Mouse (Mus musculus) limb, embryonic 14.5 days (tissue): ENCODE measurements around the gene Mef2d. TPM values are rescaled to one million over a fixed set of nuclear protein-coding genes. Genes with fewer than 3 reads are reported as not detected.

Experiments used
- ATAC-seq: fragments of 200-750 bp; cut with Nextera tagmentation; 2 replicates; pipeline ENCODE4 v1.8.0; 2017; ENCODE audit warnings: low read depth, moderate number of reproducible peaks, moderate TSS enrichment; ENCODE audit not compliant: low FRiP score
- DNase-seq: peaks from one replicate; pipeline ENCODE4 v3.0.0-alpha.2; 2015; ENCODE audit warnings: low spot score
- H3K27ac ChIP-seq: fragments of 300-500 bp; sonication (generic); replicated peaks from 2 replicates; pipeline ENCODE4 v1.5.1; 2014; ENCODE audit warnings: low read depth, mild to moderate bottlenecking, low read length, moderate library complexity, mixed read lengths
- H3K27me3 ChIP-seq: fragments of 300-500 bp; sonication (generic); 2 replicates; pipeline ENCODE4 v1.6.1; 2014; ENCODE audit warnings: low read length, mixed read lengths; ENCODE audit not compliant: control insufficient read depth, insufficient read depth
- H3K36me3 ChIP-seq: fragments of 300-500 bp; sonication (generic); 2 replicates; pipeline ENCODE4 v1.6.1; 2014; ENCODE audit warnings: mild to moderate bottlenecking, low read length, moderate library complexity, mixed read lengths; ENCODE audit not compliant: control insufficient read depth, insufficient read depth
- H3K4me1 ChIP-seq: fragments of 300-500 bp; sonication (generic); 2 replicates; pipeline ENCODE4 v1.6.1; 2014; ENCODE audit warnings: antibody characterized with exemption, low read length, mixed read lengths; ENCODE audit not compliant: control insufficient read depth, insufficient read depth
- H3K4me2 ChIP-seq: fragments of 300-500 bp; sonication (generic); replicated peaks from 2 replicates; pipeline ENCODE4 v1.6.1; 2014; ENCODE audit warnings: low read depth, mild to moderate bottlenecking, low read length, moderate library complexity; ENCODE audit not compliant: severe bottlenecking
- H3K4me3 ChIP-seq: fragments of 300-500 bp; sonication (generic); replicated peaks from 2 replicates; pipeline ENCODE4 v1.5.1; 2014; ENCODE audit warnings: low read length
- H3K9ac ChIP-seq: fragments of 300-500 bp; sonication (generic); 2 replicates; pipeline ENCODE4 v1.6.1; 2014; ENCODE audit warnings: mild to moderate bottlenecking, low read depth, low read length, moderate library complexity; ENCODE audit not compliant: severe bottlenecking
- H3K9me3 ChIP-seq: fragments of 300-500 bp; sonication (generic); 2 replicates; pipeline ENCODE4 v1.6.1; 2016; ENCODE audit warnings: low read length; ENCODE audit not compliant: control insufficient read depth
- POLR2A ChIP-seq: fragments of 200-500 bp; IDR thresholded peaks from 2 replicates; pipeline ENCODE4 v1.8.0; 2012; ENCODE audit warnings: inconsistent platforms, mild to moderate bottlenecking, moderate library complexity, borderline replicate concordance; ENCODE audit not compliant: insufficient read depth, insufficient read length; ENCODE audit errors: extremely low read depth
- WGBS: fragments of 180-500 bp; shearing (Covaris S2); extraction: QIAGEN DNeasy Blood & Tissue Kit; methylation state at CpG from one replicate; pipeline ENCODE4 v1.1.7; 2014; 5-methylcytosine and 5-hydroxymethylcytosine counted together
- microRNA-seq: library from miRNA; unstranded; fragments of <30 nt; microRNA quantifications from one replicate; pipeline ENCODE4, GENCODE M21; 2016
- polyA plus RNA-seq, 2 experiments: library from polyadenylated mRNA; depleted of rRNA in 1 of 2; stranded (reverse) in 1 of 2; unstranded in 1 of 2; fragments of >200 nt; fragmentation: Nextera tagmentation in 1 of 2; extraction: Ambion mirVana in 1 of 2; gene quantifications; 2 replicates each; pipeline versions ENCODE4 v1.2.1 to v1.2.3; 2012 to 2014

Gene Mef2d
- polyA plus RNA-seq, 2 experiments = 29.6 to 58.7 TPM

DNA sequence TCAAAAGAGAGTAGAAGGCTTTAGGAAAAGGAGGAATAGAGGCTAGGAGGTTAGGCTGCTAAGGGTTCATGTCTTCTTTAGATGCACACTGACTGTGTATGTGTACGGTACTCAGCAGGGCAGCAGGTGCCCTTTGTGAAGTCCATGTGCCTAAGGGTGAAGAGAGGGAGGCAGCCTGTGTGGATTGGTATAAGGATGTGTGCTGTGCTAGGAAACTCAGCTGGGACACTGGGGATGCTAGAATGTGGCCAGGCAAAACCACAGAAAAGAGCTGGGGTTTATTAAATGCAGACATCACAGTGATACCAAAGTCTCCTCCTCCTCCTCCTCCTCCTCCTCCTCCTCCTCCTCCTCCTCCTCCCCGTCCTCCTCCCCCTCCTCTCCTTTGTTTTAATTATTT is 75.5 kb downstream of the Mef2d start:
- Histone ChIP-seq H3K4me1 (peaks cover 2% of the 10 kb centered on the region; the same call in 1 of the 2 replicates), H3K4me2 (no peak overlapping the region), H3K4me3 (no peak overlapping the region), H3K36me3 (no peaks in the 10 kb centered on the region), H3K9ac (no peak overlapping the region), H3K27me3 (peaks cover 80% of the 10 kb centered on the region), H3K9me3 (no peaks in the 10 kb centered on the region), H3K27ac (no peak overlapping the region)
- ATAC-seq = no peak
- DNase-seq = no peak
- WGBS = 57% methylated on average over 1 of the region's 2 CpGs
- TF ChIP-seq POLR2A = no peak

DNA sequence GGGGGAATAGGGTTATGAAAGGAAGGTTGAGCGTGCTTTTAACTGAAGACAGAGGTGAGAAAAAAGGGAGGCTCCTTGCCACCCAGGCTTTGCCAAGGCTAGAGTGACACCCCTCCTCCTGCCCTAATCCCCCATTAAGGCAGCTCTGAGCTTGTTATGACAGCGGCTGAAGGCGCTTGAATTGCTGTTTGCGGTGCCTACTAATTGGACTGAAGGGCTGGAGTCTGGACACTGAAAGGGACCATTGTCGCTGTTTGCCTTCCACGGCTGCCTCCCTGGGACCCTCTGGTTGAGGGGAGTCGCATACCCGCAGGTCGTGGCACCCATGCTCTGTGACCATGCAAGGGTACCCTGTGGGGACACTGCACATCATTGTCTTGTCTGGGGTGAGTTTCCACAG is 77.8 kb downstream of the Mef2d start:
- DNase-seq = no peak
- 8% methylated on average over 8 of the region's 9 CpGs for WGBS
- Histone ChIP-seq H3K27me3 (peaks cover 60% of the 10 kb centered on the region), H3K9ac (no peak overlapping the region), H3K9me3 (no peaks in the 10 kb centered on the region), H3K4me1 (no peaks in the 10 kb centered on the region), H3K4me3 (no peak overlapping the region), H3K36me3 (no peaks in the 10 kb centered on the region), H3K27ac (no peak overlapping the region), H3K4me2 (no peak overlapping the region)
- no peak for ATAC-seq
- TF ChIP-seq POLR2A = no peak

DNA sequence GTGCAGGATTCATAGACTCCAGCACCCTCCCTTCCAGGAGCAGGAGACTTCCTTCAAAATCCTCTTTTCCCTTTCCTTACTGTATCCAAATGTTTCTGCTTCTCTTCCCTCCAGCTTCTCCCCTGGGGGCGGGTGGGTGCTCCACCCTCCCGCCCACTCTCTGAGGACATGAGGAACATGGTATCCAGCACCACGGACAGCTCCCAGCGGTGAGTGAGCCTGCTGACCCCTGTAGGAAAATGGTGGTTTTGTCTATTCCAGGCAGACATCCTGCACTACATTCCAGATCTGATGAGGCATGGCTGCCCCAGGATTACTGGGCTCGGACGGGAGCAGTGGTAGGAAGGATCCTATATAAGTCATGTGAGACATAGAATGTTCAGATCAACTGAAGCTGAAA is 78.7 kb downstream of the Mef2d start:
- H3K27ac ChIP-seq = no peak overlapping the region
- no peaks in the 10 kb centered on the region for H3K9me3 ChIP-seq
- no peaks in the 10 kb centered on the region for H3K4me1 ChIP-seq
- H3K9ac ChIP-seq = no peak overlapping the region
- no peak for TF ChIP-seq POLR2A
- DNase-seq (peak; percentile 78), ATAC-seq (peak; percentile 34; the same call in 1 of the 2 replicates)
- no peak overlapping the region for H3K4me3 ChIP-seq
- no peak overlapping the region for H3K4me2 ChIP-seq
- WGBS = 0% methylated on average over 6 of the region's 6 CpGs
- peaks cover 51% of the 10 kb centered on the region for H3K27me3 ChIP-seq
- H3K36me3 ChIP-seq = no peaks in the 10 kb centered on the region

Small RNA genes lying within 50 kb of the gene (microRNA-seq; reads per million reads assigned to microRNA genes)
- gene Gm25641 = not detected
- not detected for gene Mir3093
- gene Mir9-1 = not detected

Other genes with a start within 250 kb of the Mef2d start
- gene Hdgf, start 236.1 kb upstream of the Mef2d start, polyA plus RNA-seq (2012; rRNA removed) = 160 and 203 TPM in 2 replicates
- gene Hdgf, start 236.1 kb upstream of the Mef2d start, polyA plus RNA-seq (2014; fragmentation: Nextera tagmentation; extraction: Ambion mirVana) = 260 and 268 TPM in 2 replicates
- gene Mrpl24, start 222.9 kb upstream of the Mef2d start, polyA plus RNA-seq (2012; rRNA removed) = 88.6 and 124 TPM in 2 replicates
- 66.2 and 75.7 TPM in 2 replicates for gene Mrpl24, start 222.9 kb upstream of the Mef2d start, polyA plus RNA-seq (2014; fragmentation: Nextera tagmentation; extraction: Ambion mirVana)
- gene Isg20l2, start 212.1 kb upstream of the Mef2d start, polyA plus RNA-seq (2012; rRNA removed) = 35.7 and 39.7 TPM in 2 replicates
- 26.7 and 27.0 TPM in 2 replicates for gene Isg20l2, start 212.1 kb upstream of the Mef2d start, polyA plus RNA-seq (2014; fragmentation: Nextera tagmentation; extraction: Ambion mirVana)
- gene Rrnad1, start 211.7 kb upstream of the Mef2d start, polyA plus RNA-seq (2012; rRNA removed) = 53.6 and 61.8 TPM in 2 replicates
- 15.6 and 18.7 TPM in 2 replicates for gene Rrnad1, start 211.7 kb upstream of the Mef2d start, polyA plus RNA-seq (2014; fragmentation: Nextera tagmentation; extraction: Ambion mirVana)
- gene Crabp2, start 193.7 kb upstream of the Mef2d start, polyA plus RNA-seq (2012; rRNA removed) = 176 and 192 TPM in 2 replicates
- 267 and 331 TPM in 2 replicates for gene Crabp2, start 193.7 kb upstream of the Mef2d start, polyA plus RNA-seq (2014; fragmentation: Nextera tagmentation; extraction: Ambion mirVana)
- 28.4 and 36.0 TPM in 2 replicates for gene Nes, start 171.3 kb upstream of the Mef2d start, polyA plus RNA-seq (2012; rRNA removed)
- 24.5 and 28.7 TPM in 2 replicates for gene Nes, start 171.3 kb upstream of the Mef2d start, polyA plus RNA-seq (2014; fragmentation: Nextera tagmentation; extraction: Ambion mirVana)
- gene Bcan, start 142.1 kb upstream of the Mef2d start, polyA plus RNA-seq (2012; rRNA removed) = 1.6 and 1.8 TPM in 2 replicates
- gene Bcan, start 142.1 kb upstream of the Mef2d start, polyA plus RNA-seq (2014; fragmentation: Nextera tagmentation; extraction: Ambion mirVana) = 0.39 and 0.41 TPM in 2 replicates
- 0.29 and 0.63 TPM in 2 replicates for gene Hapln2, start 114.8 kb upstream of the Mef2d start, polyA plus RNA-seq (2012; rRNA removed)
- gene Hapln2, start 114.8 kb upstream of the Mef2d start, polyA plus RNA-seq (2014; fragmentation: Nextera tagmentation; extraction: Ambion mirVana) = 0.15 and 0.22 TPM in 2 replicates
- gene Gpatch4, start 99.3 kb upstream of the Mef2d start, polyA plus RNA-seq (2012; rRNA removed) = 8.3 and 16.2 TPM in 2 replicates
- gene Gpatch4, start 99.3 kb upstream of the Mef2d start, polyA plus RNA-seq (2014; fragmentation: Nextera tagmentation; extraction: Ambion mirVana) = 29.7 and 30.2 TPM in 2 replicates
- gene Naxe, start 83.9 kb upstream of the Mef2d start, polyA plus RNA-seq (2012; rRNA removed) = 101 and 123 TPM in 2 replicates
- gene Naxe, start 83.9 kb upstream of the Mef2d start, polyA plus RNA-seq (2014; fragmentation: Nextera tagmentation; extraction: Ambion mirVana) = 203 and 215 TPM in 2 replicates
- 0.03 TPM in 1 of 2 replicates, not detected in the other for gene Ttc24, start 64.1 kb upstream of the Mef2d start, polyA plus RNA-seq (2012; rRNA removed)
- not detected in 2 replicates for gene Ttc24, start 64.1 kb upstream of the Mef2d start, polyA plus RNA-seq (2014; fragmentation: Nextera tagmentation; extraction: Ambion mirVana)
- gene Iqgap3, start 60.4 kb upstream of the Mef2d start, polyA plus RNA-seq (2012; rRNA removed) = 38.8 and 50.5 TPM in 2 replicates
- gene Iqgap3, start 60.4 kb upstream of the Mef2d start, polyA plus RNA-seq (2014; fragmentation: Nextera tagmentation; extraction: Ambion mirVana) = 20.0 and 21.0 TPM in 2 replicates
- gene Rhbg, start 112.3 kb downstream of the Mef2d start, polyA plus RNA-seq (2012; rRNA removed) = 10.5 and 11.0 TPM in 2 replicates
- gene Rhbg, start 112.3 kb downstream of the Mef2d start, polyA plus RNA-seq (2014; fragmentation: Nextera tagmentation; extraction: Ambion mirVana) = 17.0 and 17.2 TPM in 2 replicates
- 0.77 TPM in 1 of 2 replicates, not detected in the other for gene Gm38392, start 144.8 kb downstream of the Mef2d start, polyA plus RNA-seq (2012; rRNA removed)
- gene Gm38392, start 144.8 kb downstream of the Mef2d start, polyA plus RNA-seq (2014; fragmentation: Nextera tagmentation; extraction: Ambion mirVana) = 0.65 and 5.4 TPM in 2 replicates
- 4.3 and 8.6 TPM in 2 replicates for gene Tsacc, start 154.6 kb downstream of the Mef2d start, polyA plus RNA-seq (2012; rRNA removed)
- 9.4 and 14.3 TPM in 2 replicates for gene Tsacc, start 154.6 kb downstream of the Mef2d start, polyA plus RNA-seq (2014; fragmentation: Nextera tagmentation; extraction: Ambion mirVana)
- 285 and 326 TPM in 2 replicates for gene Cct3, start 154.7 kb downstream of the Mef2d start, polyA plus RNA-seq (2012; rRNA removed)
- 476 and 516 TPM in 2 replicates for gene Cct3, start 154.7 kb downstream of the Mef2d start, polyA plus RNA-seq (2014; fragmentation: Nextera tagmentation; extraction: Ambion mirVana)
- 131 and 152 TPM in 2 replicates for gene Glmp, start 182.7 kb downstream of the Mef2d start, polyA plus RNA-seq (2012; rRNA removed)
- 127 and 130 TPM in 2 replicates for gene Glmp, start 182.7 kb downstream of the Mef2d start, polyA plus RNA-seq (2014; fragmentation: Nextera tagmentation; extraction: Ambion mirVana)
- 14.3 and 14.4 TPM in 2 replicates for gene Tmem79, start 193.8 kb downstream of the Mef2d start, polyA plus RNA-seq (2012; rRNA removed)
- gene Tmem79, start 193.8 kb downstream of the Mef2d start, polyA plus RNA-seq (2014; fragmentation: Nextera tagmentation; extraction: Ambion mirVana) = 19.2 and 22.3 TPM in 2 replicates
- gene Smg5, start 193.9 kb downstream of the Mef2d start, polyA plus RNA-seq (2012; rRNA removed) = 83.3 and 88.1 TPM in 2 replicates
- gene Smg5, start 193.9 kb downstream of the Mef2d start, polyA plus RNA-seq (2014; fragmentation: Nextera tagmentation; extraction: Ambion mirVana) = 33.8 and 40.1 TPM in 2 replicates
- gene Paqr6, start 222.2 kb downstream of the Mef2d start, polyA plus RNA-seq (2012; rRNA removed) = 15.9 and 17.2 TPM in 2 replicates
- gene Paqr6, start 222.2 kb downstream of the Mef2d start, polyA plus RNA-seq (2014; fragmentation: Nextera tagmentation; extraction: Ambion mirVana) = 13.9 and 15.1 TPM in 2 replicates
- gene Bglap3, start 230.4 kb downstream of the Mef2d start, polyA plus RNA-seq (2012; rRNA removed) = 2.0 and 2.2 TPM in 2 replicates
- 1.7 and 2.5 TPM in 2 replicates for gene Bglap3, start 230.4 kb downstream of the Mef2d start, polyA plus RNA-seq (2014; fragmentation: Nextera tagmentation; extraction: Ambion mirVana)
- gene Bglap2, start 236.3 kb downstream of the Mef2d start, polyA plus RNA-seq (2012; rRNA removed) = 0.52 and 0.60 TPM in 2 replicates
- 0.77 and 1.9 TPM in 2 replicates for gene Bglap2, start 236.3 kb downstream of the Mef2d start, polyA plus RNA-seq (2014; fragmentation: Nextera tagmentation; extraction: Ambion mirVana)
- gene Bglap, start 242.1 kb downstream of the Mef2d start, polyA plus RNA-seq (2012; rRNA removed) = 0.94 and 1.00 TPM in 2 replicates
- gene Bglap, start 242.1 kb downstream of the Mef2d start, polyA plus RNA-seq (2014; fragmentation: Nextera tagmentation; extraction: Ambion mirVana) = 1.7 and 3.1 TPM in 2 replicates